Mouse (Mus musculus): ENCODE data around the gene Tfb1m. TPM values are rescaled to one million over a fixed set of nuclear protein-coding genes. Genes with fewer than 3 reads are reported as not detected.

Tfb1m gene
- polyA plus RNA-seq, 1 experiment from 2014 or later, result 21.1 TPM

DNA sequence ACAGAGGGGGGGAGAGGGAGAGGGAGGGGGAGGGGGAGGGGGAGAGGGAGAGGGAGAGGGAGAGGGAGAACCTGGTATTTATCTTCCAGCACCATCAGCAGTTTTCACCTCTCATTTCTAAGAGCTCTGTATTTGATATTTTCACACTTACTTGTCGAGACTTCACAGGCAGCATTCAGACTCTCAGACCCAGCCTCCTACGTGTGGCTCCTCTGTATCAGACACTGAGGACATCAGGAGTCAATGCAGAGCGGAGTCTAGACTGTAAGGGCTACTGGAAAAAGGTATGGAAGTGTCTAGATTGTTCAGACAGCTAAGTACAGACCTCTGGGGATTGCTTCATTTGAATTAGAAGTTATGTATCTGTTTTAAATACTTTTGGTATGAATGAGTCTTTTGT is 28.1 kb downstream of the Tfb1m start:
- no peak overlapping the region for H3K4me2 ChIP-seq (ENCODE audit: low read depth, low read length, severe bottlenecking)
- H3K27ac ChIP-seq (ENCODE audit: low read depth, low read length), result no peak overlapping the region
- H3K36me3 ChIP-seq (ENCODE audit: control insufficient read depth, insufficient read depth, low read length), result no peaks in the 10 kb centered on the region
- ATAC-seq (replicated peaks; ENCODE audit: low FRiP score), result no peak
- H3K4me1 ChIP-seq (replicated peaks; ENCODE audit: control insufficient read depth, insufficient read depth, low read length), result no peaks in the 10 kb centered on the region
- no peak overlapping the region for H3K4me3 ChIP-seq (ENCODE audit: low read depth, low read length)
- 75% methylated on average over 3 of the region's 3 CpGs for WGBS
- no peak overlapping the region for H3K9ac ChIP-seq (ENCODE audit: low read length)
- H3K9me3 ChIP-seq (ENCODE audit: control insufficient read depth, low read length), result no peaks in the 10 kb centered on the region
- H3K27me3 ChIP-seq (ENCODE audit: control insufficient read depth, insufficient read depth, low read length), result no peaks in the 10 kb centered on the region
- DNase-seq (ENCODE audit: low spot score), result no peak

DNA sequence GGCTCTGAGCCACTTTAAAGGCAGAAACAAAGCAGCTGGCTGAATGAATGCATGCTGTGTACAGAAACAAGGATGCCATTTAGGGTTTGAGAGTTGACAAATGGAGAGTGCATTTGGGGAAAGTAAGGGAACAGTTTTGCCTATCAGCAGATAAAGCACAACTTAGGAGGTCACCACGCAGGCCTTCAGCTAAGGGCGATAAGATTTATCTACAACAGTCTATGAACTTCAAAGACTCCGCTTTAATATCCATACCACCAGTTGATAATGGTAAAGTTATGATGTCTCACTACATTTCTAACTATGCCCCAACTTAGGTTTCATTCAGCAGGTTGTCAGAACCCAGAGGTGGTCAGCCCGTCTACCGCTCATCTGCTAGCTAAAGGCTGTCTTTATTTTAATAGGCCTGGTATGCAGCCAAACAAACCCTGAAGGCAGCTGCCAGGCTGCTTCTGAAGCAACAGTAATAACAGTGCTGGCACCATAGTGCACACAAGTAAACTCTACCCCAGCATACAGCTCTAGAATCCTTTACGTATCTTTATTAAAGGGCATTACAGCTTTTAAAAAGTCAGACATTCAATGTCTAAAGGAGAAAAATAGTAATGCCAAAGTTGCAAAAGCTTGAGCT is 29.6 kb downstream of the Tfb1m start:
- Histone ChIP-seq H3K4me1 (replicated peaks; ENCODE audit: control insufficient read depth, insufficient read depth, low read length) (no peaks in the 10 kb centered on the region), H3K27me3 (ENCODE audit: control insufficient read depth, insufficient read depth, low read length) (no peaks in the 10 kb centered on the region), H3K9me3 (ENCODE audit: control insufficient read depth, low read length) (no peaks in the 10 kb centered on the region), H3K4me2 (ENCODE audit: low read depth, low read length, severe bottlenecking) (no peak overlapping the region), H3K9ac (ENCODE audit: low read length) (no peak overlapping the region), H3K36me3 (ENCODE audit: control insufficient read depth, insufficient read depth, low read length) (no peaks in the 10 kb centered on the region), H3K4me3 (ENCODE audit: low read depth, low read length) (no peak overlapping the region), H3K27ac (ENCODE audit: low read depth, low read length) (no peak overlapping the region)
- WGBS, result 90% methylated on average over 6 of the region's 6 CpGs
- DNase-seq (ENCODE audit: low spot score), result no peak
- ATAC-seq (replicated peaks; ENCODE audit: low FRiP score), result no peak

DNA sequence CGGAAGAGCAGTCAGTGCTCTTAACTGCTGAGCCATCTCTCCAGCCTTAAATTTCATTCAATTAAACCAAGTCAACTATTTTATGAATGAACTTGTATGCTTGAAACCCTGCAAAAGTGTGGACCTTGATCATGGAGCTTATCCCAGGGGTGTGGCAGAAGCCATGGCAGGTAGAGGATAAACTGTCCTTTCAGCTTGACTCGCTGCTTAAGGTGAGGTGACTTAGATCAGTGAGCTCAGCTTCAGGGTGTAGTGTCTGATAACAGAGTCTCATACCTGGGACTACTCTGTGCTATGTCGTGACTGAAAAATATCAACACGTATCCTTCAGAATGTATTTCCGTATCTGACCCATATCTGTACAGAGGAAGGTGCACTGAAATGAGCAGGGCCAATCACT is 37.2 kb downstream of the Tfb1m start:
- WGBS, result 93% methylated on average over 5 of the region's 5 CpGs
- no peaks in the 10 kb centered on the region for H3K9me3 ChIP-seq (ENCODE audit: control insufficient read depth, low read length)
- no peak overlapping the region for H3K4me3 ChIP-seq (ENCODE audit: low read depth, low read length)
- ATAC-seq (replicated peaks; ENCODE audit: low FRiP score) (no peak), DNase-seq (ENCODE audit: low spot score) (no peak)
- H3K27me3 ChIP-seq (ENCODE audit: control insufficient read depth, insufficient read depth, low read length), result no peaks in the 10 kb centered on the region
- H3K4me2 ChIP-seq (ENCODE audit: low read depth, low read length, severe bottlenecking), result no peak overlapping the region
- H3K27ac ChIP-seq (ENCODE audit: low read depth, low read length), result no peak overlapping the region
- H3K4me1 ChIP-seq (replicated peaks; ENCODE audit: control insufficient read depth, insufficient read depth, low read length), result no peaks in the 10 kb centered on the region
- no peak overlapping the region for H3K9ac ChIP-seq (ENCODE audit: low read length)
- H3K36me3 ChIP-seq (ENCODE audit: control insufficient read depth, insufficient read depth, low read length), result no peaks in the 10 kb centered on the region

DNA sequence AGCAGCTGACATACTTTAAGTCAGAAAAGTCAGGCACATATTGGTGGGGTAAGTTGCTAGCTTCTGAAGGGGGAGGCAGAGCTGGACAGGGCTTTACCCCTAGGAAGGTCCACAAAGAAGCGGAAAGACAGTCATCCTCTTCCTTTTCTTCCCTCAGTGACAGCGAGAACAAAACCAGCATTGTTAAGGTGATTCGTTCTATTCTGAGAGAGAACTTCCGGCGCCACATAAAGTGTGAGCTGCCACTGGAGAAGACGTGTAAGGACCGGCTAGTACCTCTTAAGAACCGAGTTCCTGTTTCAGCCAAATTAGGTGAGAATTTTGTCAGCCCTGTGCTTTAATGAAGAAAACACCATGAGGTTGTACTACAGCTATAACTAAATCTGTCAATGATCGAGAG is 41.2 kb downstream of the Tfb1m start:
- Histone ChIP-seq H3K9me3 (ENCODE audit: control insufficient read depth, low read length) (no peaks in the 10 kb centered on the region), H3K9ac (ENCODE audit: low read length) (no peak overlapping the region), H3K27ac (ENCODE audit: low read depth, low read length) (no peak overlapping the region), H3K4me1 (replicated peaks; ENCODE audit: control insufficient read depth, insufficient read depth, low read length) (no peaks in the 10 kb centered on the region), H3K27me3 (ENCODE audit: control insufficient read depth, insufficient read depth, low read length) (no peaks in the 10 kb centered on the region), H3K4me2 (ENCODE audit: low read depth, low read length, severe bottlenecking) (no peak overlapping the region), H3K4me3 (ENCODE audit: low read depth, low read length) (no peak overlapping the region), H3K36me3 (ENCODE audit: control insufficient read depth, insufficient read depth, low read length) (no peaks in the 10 kb centered on the region)
- DNase-seq (ENCODE audit: low spot score), result no peak
- no peak for ATAC-seq (replicated peaks; ENCODE audit: low FRiP score)
- WGBS, result 46% methylated on average over 9 of the region's 9 CpGs

DNA sequence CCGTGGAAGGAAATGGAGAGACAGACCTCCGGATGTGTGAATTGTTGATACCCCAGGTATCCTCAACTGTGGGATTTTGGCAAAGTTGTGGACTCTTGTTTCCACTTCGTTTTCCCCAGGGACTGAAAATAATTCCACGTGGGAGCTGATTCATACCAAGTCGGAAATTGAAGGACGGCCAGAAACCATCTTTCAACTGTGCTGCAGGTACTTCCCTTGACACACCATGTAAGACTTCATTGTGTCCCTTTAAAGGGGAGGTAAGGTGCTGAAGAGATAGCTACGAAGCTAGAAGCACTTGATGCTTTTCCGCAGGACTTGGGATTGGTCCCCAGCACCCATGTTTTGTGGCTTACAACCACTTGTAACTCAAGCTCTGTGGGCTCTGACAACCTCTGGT is 41.7 kb downstream of the Tfb1m start:
- H3K4me3 ChIP-seq (ENCODE audit: low read depth, low read length), result no peak overlapping the region
- H3K4me2 ChIP-seq (ENCODE audit: low read depth, low read length, severe bottlenecking), result no peak overlapping the region
- ATAC-seq (replicated peaks; ENCODE audit: low FRiP score), result no peak
- no peak overlapping the region for H3K27ac ChIP-seq (ENCODE audit: low read depth, low read length)
- no peaks in the 10 kb centered on the region for H3K4me1 ChIP-seq (replicated peaks; ENCODE audit: control insufficient read depth, insufficient read depth, low read length)
- H3K9me3 ChIP-seq (ENCODE audit: control insufficient read depth, low read length), result no peaks in the 10 kb centered on the region
- no peak for DNase-seq (ENCODE audit: low spot score)
- no peak overlapping the region for H3K9ac ChIP-seq (ENCODE audit: low read length)
- no peaks in the 10 kb centered on the region for H3K36me3 ChIP-seq (ENCODE audit: control insufficient read depth, insufficient read depth, low read length)
- H3K27me3 ChIP-seq (ENCODE audit: control insufficient read depth, insufficient read depth, low read length), result no peaks in the 10 kb centered on the region
- 89% methylated on average over 8 of the region's 8 CpGs for WGBS

DNA sequence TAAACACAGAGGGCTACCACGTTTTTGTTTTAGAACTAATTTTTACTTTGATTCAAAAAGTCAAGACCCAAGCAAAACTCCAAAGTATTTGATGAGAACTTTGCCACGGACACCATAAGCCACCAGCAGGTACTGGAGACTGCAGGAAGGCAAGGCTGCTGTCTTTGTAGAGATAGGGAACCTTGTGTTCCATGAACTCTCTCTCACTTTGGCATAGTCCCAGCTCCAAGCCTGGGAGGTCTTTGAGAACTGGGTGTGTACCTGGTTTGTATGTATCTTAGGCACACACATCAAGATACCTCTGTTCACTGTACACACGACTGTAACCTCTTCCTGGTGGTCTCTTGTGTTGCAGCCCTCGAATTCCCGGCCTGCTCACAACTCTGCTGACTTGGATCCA is 43.3 kb downstream of the Tfb1m start:
- Histone ChIP-seq H3K9me3 (ENCODE audit: control insufficient read depth, low read length) (no peaks in the 10 kb centered on the region), H3K36me3 (ENCODE audit: control insufficient read depth, insufficient read depth, low read length) (no peaks in the 10 kb centered on the region), H3K27me3 (ENCODE audit: control insufficient read depth, insufficient read depth, low read length) (no peaks in the 10 kb centered on the region), H3K4me3 (ENCODE audit: low read depth, low read length) (no peak overlapping the region), H3K4me1 (replicated peaks; ENCODE audit: control insufficient read depth, insufficient read depth, low read length) (no peaks in the 10 kb centered on the region), H3K9ac (ENCODE audit: low read length) (no peak overlapping the region), H3K4me2 (ENCODE audit: low read depth, low read length, severe bottlenecking) (no peak overlapping the region), H3K27ac (ENCODE audit: low read depth, low read length) (no peak overlapping the region)
- ATAC-seq (replicated peaks; ENCODE audit: low FRiP score), result no peak
- no peak for DNase-seq (ENCODE audit: low spot score)
- WGBS, result 85% methylated on average over 5 of the region's 5 CpGs

DNA sequence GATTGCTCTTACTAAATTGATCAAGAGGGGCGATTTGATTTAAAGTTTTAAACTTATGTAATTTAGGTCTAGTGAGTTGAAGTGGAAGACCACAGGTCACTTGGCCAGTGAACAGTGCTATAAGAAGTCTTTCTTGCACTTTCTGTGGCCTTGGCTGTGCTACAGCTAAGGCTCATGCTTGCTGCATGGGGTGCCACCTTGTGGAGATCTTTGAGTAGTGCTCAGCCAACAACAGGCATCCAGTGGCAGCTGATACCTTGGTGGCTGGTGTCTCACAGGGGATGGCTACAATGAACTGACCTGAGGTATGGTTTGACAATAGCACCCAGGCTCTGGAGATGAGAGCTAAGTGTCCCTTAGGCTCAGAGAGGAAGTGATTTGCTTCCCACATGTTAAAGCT is 47.7 kb downstream of the Tfb1m start:
- Histone ChIP-seq H3K4me1 (replicated peaks; ENCODE audit: control insufficient read depth, insufficient read depth, low read length) (no peaks in the 10 kb centered on the region), H3K4me2 (ENCODE audit: low read depth, low read length, severe bottlenecking) (no peak overlapping the region), H3K27me3 (ENCODE audit: control insufficient read depth, insufficient read depth, low read length) (no peaks in the 10 kb centered on the region), H3K9ac (ENCODE audit: low read length) (no peak overlapping the region), H3K27ac (ENCODE audit: low read depth, low read length) (no peak overlapping the region), H3K9me3 (ENCODE audit: control insufficient read depth, low read length) (no peaks in the 10 kb centered on the region), H3K36me3 (ENCODE audit: control insufficient read depth, insufficient read depth, low read length) (no peaks in the 10 kb centered on the region), H3K4me3 (ENCODE audit: low read depth, low read length) (no peak overlapping the region)
- ATAC-seq (replicated peaks; ENCODE audit: low FRiP score) (peak; percentile 67), DNase-seq (ENCODE audit: low spot score) (peak; percentile 74)
- 24% methylated on average over 1 of the region's 1 CpGs for WGBS

DNA sequence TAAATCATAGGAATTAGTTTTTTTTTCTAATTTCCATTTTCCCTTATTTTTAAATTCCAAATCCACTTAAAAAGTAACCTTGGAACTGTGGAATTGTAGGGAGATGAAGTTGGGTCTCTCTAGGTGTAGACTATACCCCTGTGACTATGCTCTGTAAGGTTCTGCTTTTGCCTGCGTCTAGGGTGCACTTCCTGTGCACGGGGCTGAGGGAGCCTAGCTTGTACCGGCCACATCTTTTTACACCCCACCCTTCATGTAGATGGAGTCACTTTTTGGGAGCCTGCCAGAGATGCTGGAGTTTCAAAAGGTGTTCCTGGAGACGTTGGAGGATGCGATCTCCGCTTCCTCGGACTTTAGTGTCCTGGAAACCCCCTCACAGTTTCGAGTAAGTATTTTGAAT is 51.1 kb downstream of the Tfb1m start:
- DNase-seq (ENCODE audit: low spot score), result no peak
- no peaks in the 10 kb centered on the region for H3K27me3 ChIP-seq (ENCODE audit: control insufficient read depth, insufficient read depth, low read length)
- 90% methylated on average over 8 of the region's 8 CpGs for WGBS
- H3K4me2 ChIP-seq (ENCODE audit: low read depth, low read length, severe bottlenecking), result no peak overlapping the region
- H3K4me3 ChIP-seq (ENCODE audit: low read depth, low read length), result no peak overlapping the region
- no peaks in the 10 kb centered on the region for H3K4me1 ChIP-seq (replicated peaks; ENCODE audit: control insufficient read depth, insufficient read depth, low read length)
- no peaks in the 10 kb centered on the region for H3K9me3 ChIP-seq (ENCODE audit: control insufficient read depth, low read length)
- no peak for ATAC-seq (replicated peaks; ENCODE audit: low FRiP score)
- H3K9ac ChIP-seq (ENCODE audit: low read length), result no peak overlapping the region
- H3K27ac ChIP-seq (ENCODE audit: low read depth, low read length), result no peak overlapping the region
- H3K36me3 ChIP-seq (ENCODE audit: control insufficient read depth, insufficient read depth, low read length), result no peaks in the 10 kb centered on the region

DNA sequence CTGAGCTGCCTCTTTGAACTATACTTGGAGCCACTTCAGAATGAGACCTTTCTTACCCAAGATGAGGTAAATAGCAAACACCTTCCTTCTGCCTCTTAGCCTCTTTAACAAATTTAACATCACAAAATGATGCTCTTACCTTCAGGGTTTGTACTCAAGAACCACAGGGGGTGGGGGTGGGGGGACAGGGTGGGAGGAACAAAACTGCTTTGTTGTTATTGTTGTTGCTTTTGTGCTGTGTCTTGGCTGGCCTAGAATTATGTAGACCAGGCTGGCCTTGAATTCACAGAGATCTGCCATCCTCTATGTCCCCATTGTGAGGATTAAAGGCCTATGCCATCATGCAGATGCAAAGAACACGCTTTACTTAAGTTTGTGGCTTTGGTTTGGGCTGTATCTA is 51.9 kb downstream of the Tfb1m start:
- ATAC-seq (replicated peaks; ENCODE audit: low FRiP score), result no peak
- WGBS, result 78% methylated on average over 1 of the region's 1 CpGs
- Histone ChIP-seq H3K4me2 (ENCODE audit: low read depth, low read length, severe bottlenecking) (no peak overlapping the region), H3K27ac (ENCODE audit: low read depth, low read length) (no peak overlapping the region), H3K36me3 (ENCODE audit: control insufficient read depth, insufficient read depth, low read length) (no peaks in the 10 kb centered on the region), H3K27me3 (ENCODE audit: control insufficient read depth, insufficient read depth, low read length) (no peaks in the 10 kb centered on the region), H3K9me3 (ENCODE audit: control insufficient read depth, low read length) (no peaks in the 10 kb centered on the region), H3K9ac (ENCODE audit: low read length) (no peak overlapping the region), H3K4me3 (ENCODE audit: low read depth, low read length) (no peak overlapping the region), H3K4me1 (replicated peaks; ENCODE audit: control insufficient read depth, insufficient read depth, low read length) (no peaks in the 10 kb centered on the region)
- no peak for DNase-seq (ENCODE audit: low spot score)
